Mouse (Mus musculus): ENCODE measurements around the gene Igdcc4.

DNA sequence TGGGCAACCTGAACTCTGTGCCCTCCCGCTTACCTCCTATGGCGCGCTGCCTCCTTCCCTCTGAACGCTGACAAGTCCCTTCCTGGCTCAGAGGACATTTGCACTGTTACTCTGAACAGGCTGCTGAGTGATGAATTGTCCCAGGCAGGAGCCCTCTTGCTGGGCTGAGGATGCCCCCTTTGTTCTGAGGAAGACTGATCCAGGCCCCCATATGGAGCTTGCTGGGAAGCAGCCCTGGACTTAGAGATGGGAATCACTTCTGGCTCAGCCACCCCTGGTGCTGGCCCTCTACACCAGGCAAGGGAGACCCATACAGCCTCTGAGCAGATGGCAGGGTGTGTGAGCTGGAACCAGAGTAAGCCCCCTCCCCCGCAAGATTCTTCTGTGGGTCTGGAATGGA is 44.7 kb downstream of the Igdcc4 start:
- TF ChIP-seq POLR2A (IDR thresholded peaks at IDR 0.05; ENCODE audit: insufficient read length, low read depth) (no peak), USF1 (IDR thresholded peaks at IDR 0.05; ENCODE audit: low read depth) (no peak), MYOG (IDR thresholded peaks at IDR 0.05; ENCODE audit: control insufficient read depth in 1 of 3, insufficient read depth in 1 of 3, insufficient read length in 2 of 3, low read depth in 2 of 3) (no peak), E2F4 (IDR thresholded peaks at IDR 0.05; ENCODE audit: insufficient read depth) (no peak), MAX (IDR thresholded peaks at IDR 0.05; ENCODE audit: low read depth) (no peak), TCF12 (IDR thresholded peaks at IDR 0.05; ENCODE audit: insufficient read depth, poor library complexity, severe bottlenecking) (no peak), CEBPB (IDR thresholded peaks at IDR 0.05; ENCODE audit: insufficient read depth, poor library complexity, severe bottlenecking) (no peak), POLR2AphosphoS2 (IDR thresholded peaks at IDR 0.05; ENCODE audit: insufficient read length, low read depth) (no peak)
